Mouse (Mus musculus) forebrain, embryonic 10.5 days (tissue): ENCODE data around the gene Aldh1a1. TPM values are rescaled to one million over a fixed set of nuclear protein-coding genes. Genes with fewer than 3 reads are reported as not detected.
"Not testable (repeated sequence)": the region's sequence is repeated elsewhere in the genome, so short reads cannot be mapped to it uniquely, and the experiment has no call there.

ENCODE experiments used
- DNase-seq: peaks from one replicate; pipeline ENCODE4 v3.0.0-alpha.2; 2017; ENCODE audit warnings: low spot score; ENCODE audit errors: extremely low spot score
- H3K27ac ChIP-seq: fragments of 300-500 bp; sonication (generic); 2 replicates; pipeline ENCODE4 v1.5.1; 2016; ENCODE audit warnings: mild to moderate bottlenecking
- H3K27me3 ChIP-seq: fragments of 300-500 bp; sonication (generic); 2 replicates; pipeline ENCODE4 v1.6.1; 2016; ENCODE audit warnings: mild to moderate bottlenecking; ENCODE audit not compliant: poor library complexity, severe bottlenecking
- H3K36me3 ChIP-seq: fragments of 300-500 bp; sonication (generic); replicated peaks from 2 replicates; pipeline ENCODE4 v1.6.1; 2016; ENCODE audit warnings: mild to moderate bottlenecking, moderate library complexity
- H3K4me1 ChIP-seq: fragments of 300-500 bp; sonication (generic); 2 replicates; pipeline ENCODE4 v1.6.1; 2016
- H3K4me3 ChIP-seq: fragments of 300-500 bp; sonication (generic); 2 replicates; pipeline ENCODE4 v1.5.1; 2016; ENCODE audit warnings: mild to moderate bottlenecking, moderate library complexity
- H3K9me3 ChIP-seq: fragments of 300-500 bp; sonication (generic); 2 replicates; pipeline ENCODE4 v1.6.1; 2016; ENCODE audit warnings: mild to moderate bottlenecking, moderate library complexity
- WGBS: fragments of 180-500 bp; shearing (Covaris S2); methylation state at CpG from one replicate; pipeline ENCODE4 v1.1.7; 2016; 5-methylcytosine and 5-hydroxymethylcytosine counted together
- polyA plus RNA-seq: library from polyadenylated mRNA; unstranded; fragments of >200 nt; fragmentation: Nextera tagmentation; extraction: Ambion mirVana; gene quantifications from 2 replicates; pipeline ENCODE4 v1.2.1, GENCODE M21; 2016

Gene Aldh1a1
- polyA plus RNA-seq, 1 experiment from 2014 or later: 0.89 TPM

- no peaks in the 10 kb centered on the region for H3K27me3 ChIP-seq
- no peaks in the 10 kb centered on the region for H3K36me3 ChIP-seq
- no peak for DNase-seq
- peaks cover 6% of the 10 kb centered on the region; the same call in 1 of the 2 replicates for H3K4me1 ChIP-seq
- no peak overlapping the region for H3K4me3 ChIP-seq
- 96% methylated on average over 1 of the region's 1 CpGs for WGBS
- H3K9me3 ChIP-seq: no peaks in the 10 kb centered on the region
- H3K27ac ChIP-seq: no peak overlapping the region
These were observed 138.5 kb downstream of the Aldh1a1 start for GRCm38 (mm10) chr19:20631020-20631419.

- Histone ChIP-seq H3K4me1 (peaks cover 6% of the 10 kb centered on the region; the same call in 1 of the 2 replicates), H3K36me3 (no peaks in the 10 kb centered on the region), H3K27ac (peak overlapping the region; percentile 15; the same call in 1 of the 2 replicates), H3K27me3 (no peaks in the 10 kb centered on the region), H3K4me3 (no peak overlapping the region), H3K9me3 (no peaks in the 10 kb centered on the region)
- 61% methylated on average over 12 of the region's 12 CpGs for WGBS
- DNase-seq: peak; percentile 15
These were observed 141.6 kb downstream of the Aldh1a1 start for GRCm38 (mm10) chr19:20633876-20634691.

GRCm38 (mm10) chr19:20644346-20644745 is 151.8 kb downstream of the Aldh1a1 start:
- no peaks in the 10 kb centered on the region for H3K9me3 ChIP-seq
- no peaks in the 10 kb centered on the region for H3K4me1 ChIP-seq
- no peaks in the 10 kb centered on the region for H3K27me3 ChIP-seq
- H3K36me3 ChIP-seq: no peaks in the 10 kb centered on the region
- no peak overlapping the region for H3K4me3 ChIP-seq
- WGBS: 70% methylated on average over 3 of the region's 3 CpGs
- DNase-seq: no peak
- no peak overlapping the region for H3K27ac ChIP-seq

DNA sequence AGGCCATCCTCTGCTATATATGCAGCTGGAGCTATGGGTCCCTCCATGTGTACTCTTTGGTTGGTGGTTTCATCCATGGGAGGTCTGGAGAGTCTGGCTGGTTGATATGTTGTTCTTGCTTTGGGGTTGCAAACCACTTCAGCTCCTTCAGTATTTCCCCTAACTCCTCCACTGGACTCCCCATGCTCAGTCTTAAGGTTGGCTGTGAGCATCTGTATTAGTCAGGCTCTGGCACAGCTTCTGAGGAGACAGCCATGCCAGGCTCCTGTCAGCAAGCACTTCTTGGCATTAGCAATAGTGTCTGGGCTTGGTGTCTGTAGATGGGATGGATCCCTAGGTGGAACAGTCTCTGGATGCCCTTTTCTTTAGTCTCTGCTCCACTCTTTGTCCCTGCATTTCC is 155.0 kb downstream of the Aldh1a1 start:
- H3K4me3 ChIP-seq, H3K36me3 ChIP-seq, DNase-seq, H3K27me3 ChIP-seq, H3K9me3 ChIP-seq, H3K4me1 ChIP-seq, H3K27ac ChIP-seq: not testable (repeated sequence)

DNA sequence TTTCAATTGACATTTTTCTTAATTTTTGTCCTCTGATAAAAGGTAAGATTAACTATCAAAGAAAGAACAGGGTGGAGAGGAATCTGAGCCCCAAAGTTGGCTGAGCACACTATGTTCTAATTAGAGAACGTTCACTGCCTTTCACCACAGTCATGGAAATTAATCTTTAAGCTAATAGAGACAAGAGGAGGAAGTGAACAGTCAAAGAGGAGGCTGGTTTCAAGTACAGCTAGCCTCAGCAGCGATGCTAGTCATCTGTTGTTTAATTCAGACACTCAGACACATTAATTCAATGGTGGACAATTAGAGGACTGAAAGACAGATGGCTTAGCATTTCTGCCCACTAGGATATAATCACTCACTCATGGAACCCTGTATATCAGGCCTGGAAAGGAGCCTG is 157.5 kb downstream of the Aldh1a1 start:
- Histone ChIP-seq H3K4me3 (no peak overlapping the region), H3K27me3 (no peaks in the 10 kb centered on the region), H3K27ac (no peak overlapping the region), H3K9me3 (no peaks in the 10 kb centered on the region), H3K4me1 (no peaks in the 10 kb centered on the region), H3K36me3 (no peaks in the 10 kb centered on the region)
- DNase-seq: no peak
- WGBS: 43% methylated on average over 2 of the region's 2 CpGs

DNA sequence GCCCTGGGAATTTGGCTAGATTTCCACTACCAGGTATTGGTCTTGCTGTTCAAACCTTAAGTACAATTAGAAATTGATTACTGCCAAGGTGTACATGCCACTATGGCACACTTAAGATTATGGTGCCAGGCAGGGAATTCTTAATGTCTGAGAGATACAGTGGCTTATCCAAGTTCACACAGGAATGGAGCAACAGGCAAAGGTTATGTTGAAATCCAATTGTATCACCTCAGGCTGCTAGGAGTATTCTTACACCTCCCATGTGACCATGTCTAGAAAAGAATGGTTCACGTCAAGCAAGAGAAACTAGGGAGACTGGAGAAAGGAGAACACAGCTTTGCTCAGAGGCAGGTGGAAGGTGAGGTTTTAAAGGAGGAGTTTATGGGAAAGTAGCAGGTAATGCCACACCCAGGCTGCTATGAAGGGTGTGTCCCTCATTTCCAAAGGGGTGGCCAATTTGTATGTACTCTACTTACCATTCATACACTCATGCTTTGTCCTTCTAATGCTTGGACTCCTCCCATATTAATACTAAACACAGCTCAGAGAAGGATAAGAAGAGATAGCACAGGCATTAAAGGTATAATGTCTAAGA is 160.7 kb downstream of the Aldh1a1 start:
- WGBS: 85% methylated on average over 1 of the region's 1 CpGs
- Histone ChIP-seq H3K36me3 (no peaks in the 10 kb centered on the region), H3K27me3 (no peaks in the 10 kb centered on the region), H3K9me3 (no peaks in the 10 kb centered on the region), H3K27ac (no peak overlapping the region), H3K4me3 (no peak overlapping the region), H3K4me1 (no peaks in the 10 kb centered on the region)
- no peak for DNase-seq

- no peak overlapping the region for H3K4me3 ChIP-seq
- no peaks in the 10 kb centered on the region for H3K36me3 ChIP-seq
- 84% methylated on average over 3 of the region's 3 CpGs for whole genome bisulfite sequencing
- H3K9me3 ChIP-seq: no peaks in the 10 kb centered on the region
- DNase-seq: no peak
- no peaks in the 10 kb centered on the region for H3K4me1 ChIP-seq
- no peak overlapping the region for H3K27ac ChIP-seq
- no peaks in the 10 kb centered on the region for H3K27me3 ChIP-seq
These were observed 161.8 kb downstream of the Aldh1a1 start for GRCm38 (mm10) chr19:20654141-20654873.

- 86% methylated on average over 3 of the region's 3 CpGs for WGBS
- Histone ChIP-seq H3K4me1 (no peaks in the 10 kb centered on the region), H3K27me3 (no peaks in the 10 kb centered on the region), H3K36me3 (no peaks in the 10 kb centered on the region), H3K9me3 (no peaks in the 10 kb centered on the region), H3K4me3 (no peak overlapping the region), H3K27ac (no peak overlapping the region)
- no peak for DNase-seq
These were observed 185.3 kb downstream of the Aldh1a1 start for GRCm38 (mm10) chr19:20677697-20678355.

Other genes starting within 250 kb of the Aldh1a1 start
- gene Anxa1, start 101.8 kb upstream of the Aldh1a1 start, polyA plus RNA-seq: 0.88 and 1.3 TPM in 2 replicates
- 0.92 and 3.7 TPM in 2 replicates for gene Aldh1a7, start 234.8 kb downstream of the Aldh1a1 start, polyA plus RNA-seq